Mouse (Mus musculus): ENCODE measurements at regions not wholly inside any gene's neighbourhood (a gene's known extent, or its start where the extent isn't known, plus 50 kb on each side); places are given as distances from the start of the nearest gene placed in this dataset.

- TF ChIP-seq POLR2A (IDR thresholded peaks at IDR 0.05; ENCODE audit: extremely low read depth, insufficient read depth, low read length) (no peak), CTCF (IDR thresholded peaks at IDR 0.05; ENCODE audit: low read depth, low read length) (no peak)
These were observed 597.7 kb upstream of the Map3k7 start for GRCm38 (mm10) chr4:31366172-31366571.
